Mouse (Mus musculus): ENCODE measurements at regions not wholly inside any gene's neighbourhood (a gene's known extent, or its start where the extent isn't known, plus 50 kb on each side); places are given as distances from the start of the nearest gene placed in this dataset.
A peak's percentile ranks its signal among the peaks of the same experiment; 100 is the strongest.

- no peak for TF ChIP-seq POLR2A (IDR thresholded peaks at IDR 0.05; ENCODE audit: low read depth, low read length)
- no peak for TF ChIP-seq CTCF (IDR thresholded peaks at IDR 0.05; ENCODE audit: extremely low read depth, insufficient read length, insufficient replicate concordance, low read depth, low read length)
- H3K36me3 ChIP-seq (ENCODE audit: control insufficient read depth, insufficient read depth, low read length) = no peaks in the 10 kb centered on the region
- H3K4me3 ChIP-seq (ENCODE audit: low read depth, low read length) = no peak overlapping the region
- 76% methylated on average over 11 of the region's 11 CpGs for WGBS
- no peak overlapping the region for H3K27ac ChIP-seq (ENCODE audit: insufficient read depth, low read depth, low read length)
- H3K27me3 ChIP-seq (ENCODE audit: control insufficient read depth, insufficient read depth, low read length) = no peaks in the 10 kb centered on the region
- no peaks in the 10 kb centered on the region for H3K4me1 ChIP-seq (ENCODE audit: control insufficient read depth, insufficient read depth, insufficient read length, low read length)
Measured at GRCm38 (mm10) chr5:112166410-112167175, 85.7 kb downstream of the Cryba4 start.

- Histone ChIP-seq H3K36me3 (ENCODE audit: control insufficient read depth, insufficient read depth, low read length) (no peaks in the 10 kb centered on the region), H3K27me3 (ENCODE audit: control insufficient read depth, insufficient read depth, low read length) (no peaks in the 10 kb centered on the region), H3K4me3 (ENCODE audit: low read depth, low read length) (no peak overlapping the region), H3K27ac (ENCODE audit: insufficient read depth, low read depth, low read length) (no peak overlapping the region), H3K4me1 (ENCODE audit: control insufficient read depth, insufficient read depth, insufficient read length, low read length) (no peaks in the 10 kb centered on the region)
- WGBS = 80% methylated on average over 10 of the region's 10 CpGs
- TF ChIP-seq CTCF (IDR thresholded peaks at IDR 0.05; ENCODE audit: extremely low read depth, insufficient read length, insufficient replicate concordance, low read depth, low read length) = no peak
- no peak for TF ChIP-seq POLR2A (IDR thresholded peaks at IDR 0.05; ENCODE audit: low read depth, low read length)
Measured at GRCm38 (mm10) chr5:112167790-112168189, 84.5 kb downstream of the Cryba4 start.

GRCm38 (mm10) chr5:112171325-112171724 is 81.0 kb downstream of the Cryba4 start:
- WGBS = 70% methylated on average over 2 of the region's 2 CpGs
- Histone ChIP-seq H3K36me3 (ENCODE audit: control insufficient read depth, insufficient read depth, low read length) (no peaks in the 10 kb centered on the region), H3K4me1 (ENCODE audit: control insufficient read depth, insufficient read depth, insufficient read length, low read length) (no peaks in the 10 kb centered on the region), H3K27ac (ENCODE audit: insufficient read depth, low read depth, low read length) (no peak overlapping the region), H3K4me3 (ENCODE audit: low read depth, low read length) (no peak overlapping the region), H3K27me3 (ENCODE audit: control insufficient read depth, insufficient read depth, low read length) (no peaks in the 10 kb centered on the region)
- TF ChIP-seq CTCF (IDR thresholded peaks at IDR 0.05; ENCODE audit: extremely low read depth, insufficient read length, insufficient replicate concordance, low read depth, low read length) = no peak

GRCm38 (mm10) chr5:112179213-112180057 is 72.9 kb downstream of the Cryba4 start:
- no peak for TF ChIP-seq POLR2A (IDR thresholded peaks at IDR 0.05; ENCODE audit: low read depth, low read length)
- TF ChIP-seq CTCF (IDR thresholded peaks at IDR 0.05; ENCODE audit: extremely low read depth, insufficient read length, insufficient replicate concordance, low read depth, low read length) = peak; percentile 45; the same call in 1 of the 2 replicates
- Histone ChIP-seq H3K27ac (ENCODE audit: insufficient read depth, low read depth, low read length) (no peak overlapping the region), H3K36me3 (ENCODE audit: control insufficient read depth, insufficient read depth, low read length) (no peaks in the 10 kb centered on the region), H3K4me1 (ENCODE audit: control insufficient read depth, insufficient read depth, insufficient read length, low read length) (no peaks in the 10 kb centered on the region), H3K27me3 (ENCODE audit: control insufficient read depth, insufficient read depth, low read length) (no peaks in the 10 kb centered on the region; the same call in 1 of the 2 replicates), H3K4me3 (ENCODE audit: low read depth, low read length) (peak overlapping the region; percentile 39)
- 22% methylated on average over 25 of the region's 25 CpGs for WGBS

- H3K36me3 ChIP-seq (ENCODE audit: control insufficient read depth, insufficient read depth, low read length) = no peaks in the 10 kb centered on the region
- no peak overlapping the region for H3K27ac ChIP-seq (ENCODE audit: insufficient read depth, low read depth, low read length)
- WGBS = 40% methylated on average over 8 of the region's 8 CpGs
- H3K4me3 ChIP-seq (ENCODE audit: low read depth, low read length) = no peak overlapping the region
- no peaks in the 10 kb centered on the region; the same call in 1 of the 2 replicates for H3K27me3 ChIP-seq (ENCODE audit: control insufficient read depth, insufficient read depth, low read length)
- TF ChIP-seq POLR2A (IDR thresholded peaks at IDR 0.05; ENCODE audit: low read depth, low read length) (no peak), CTCF (IDR thresholded peaks at IDR 0.05; ENCODE audit: extremely low read depth, insufficient read length, insufficient replicate concordance, low read depth, low read length) (no peak)
- no peaks in the 10 kb centered on the region for H3K4me1 ChIP-seq (ENCODE audit: control insufficient read depth, insufficient read depth, insufficient read length, low read length)
Measured at GRCm38 (mm10) chr5:112182775-112183174, 69.5 kb downstream of the Cryba4 start.

GRCm38 (mm10) chr5:112195667-112196066 is 56.7 kb downstream of the Cryba4 start:
- H3K27ac ChIP-seq (ENCODE audit: insufficient read depth, low read depth, low read length) = no peak overlapping the region
- H3K4me1 ChIP-seq (ENCODE audit: control insufficient read depth, insufficient read depth, insufficient read length, low read length) = no peaks in the 10 kb centered on the region
- H3K27me3 ChIP-seq (ENCODE audit: control insufficient read depth, insufficient read depth, low read length) = no peaks in the 10 kb centered on the region
- no peak for TF ChIP-seq CTCF (IDR thresholded peaks at IDR 0.05; ENCODE audit: extremely low read depth, insufficient read length, insufficient replicate concordance, low read depth, low read length)
- no peak for TF ChIP-seq POLR2A (IDR thresholded peaks at IDR 0.05; ENCODE audit: low read depth, low read length)
- 43% methylated on average over 6 of the region's 6 CpGs for WGBS
- no peak overlapping the region for H3K4me3 ChIP-seq (ENCODE audit: low read depth, low read length)
- no peaks in the 10 kb centered on the region for H3K36me3 ChIP-seq (ENCODE audit: control insufficient read depth, insufficient read depth, low read length)

All from small intestine, adult 2 months (tissue).